Mouse (Mus musculus) cerebellum, adult 9-10 months (tissue): Measurements from ENCODE around the gene Zfp706.
"Not testable (repeated sequence)": the region's sequence is repeated elsewhere in the genome, so short reads cannot be mapped to it uniquely, and the experiment has no call there.

Experiments used
- DNase-seq: peaks from one replicate; pipeline ENCODE4 v3.0.0; 2022

Gene Zfp706

GRCm38 (mm10) chr15:37007959-37008419 lies 416 bp upstream of the Zfp706 start:
- DNase-seq: no peak

GRCm38 (mm10) chr15:37006475-37007164 lies 953 bp downstream of the Zfp706 start:
- DNase-seq: peak; percentile 52

DNA sequence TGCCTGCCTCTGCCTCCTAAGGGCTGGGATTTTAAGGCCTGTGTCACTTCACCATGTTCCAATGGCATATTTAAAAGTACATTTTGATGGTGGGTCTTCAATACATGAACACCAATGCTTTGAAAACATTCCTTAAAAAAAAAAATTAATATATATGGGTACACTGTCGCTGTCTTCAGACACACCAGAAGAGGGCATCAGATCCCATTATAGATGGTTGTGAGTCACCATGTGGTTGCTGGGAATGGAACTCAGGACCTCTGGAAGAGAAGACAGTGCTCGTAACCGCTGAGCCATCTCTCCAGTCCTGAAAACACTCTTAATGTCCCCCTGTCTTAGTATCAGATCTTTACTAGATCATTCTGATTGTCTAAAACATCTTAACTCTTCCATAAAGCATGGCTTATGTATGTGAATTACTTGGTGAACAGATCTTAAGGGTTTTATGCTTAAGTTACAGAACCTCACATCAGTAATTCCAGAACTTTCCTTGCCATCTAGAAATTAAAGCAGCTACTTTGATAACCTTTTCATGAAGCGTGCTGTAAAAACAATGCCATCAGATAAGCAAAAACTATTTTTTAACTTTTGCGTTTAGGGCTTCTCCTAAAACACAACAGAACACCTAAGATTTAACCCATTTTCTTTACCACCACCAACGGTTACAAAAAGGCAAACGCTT lies 1.6 kb downstream of the Zfp706 start:
- DNase-seq: no peak

GRCm38 (mm10) chr15:37004858-37005257 lies 2.7 kb downstream of the Zfp706 start:
- no peak for DNase-seq

GRCm38 (mm10) chr15:37002276-37002675 lies 5.3 kb downstream of the Zfp706 start:
- DNase-seq: no peak

GRCm38 (mm10) chr15:36999602-37000001 lies 8.0 kb downstream of the Zfp706 start:
- not testable (repeated sequence) for DNase-seq

DNA sequence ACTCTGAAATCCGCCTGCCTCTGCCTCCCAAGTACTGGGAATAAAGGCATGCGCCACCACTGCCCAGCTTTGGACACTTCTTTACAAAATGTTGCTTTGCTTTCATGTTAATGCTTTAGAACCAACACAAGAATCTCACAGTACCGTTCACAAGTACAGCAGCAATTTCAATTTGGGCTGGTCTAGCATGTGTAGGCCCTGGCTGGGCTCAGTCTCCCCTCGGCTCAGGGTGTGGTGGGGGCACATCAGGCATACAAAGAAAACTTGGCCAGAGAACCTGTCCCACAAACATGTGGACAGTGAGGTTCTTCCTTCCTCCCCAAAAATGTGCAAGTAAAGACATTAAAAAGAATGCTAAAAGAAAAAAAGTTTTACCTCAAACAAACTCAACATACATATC lies 12.4 kb downstream of the Zfp706 start:
- DNase-seq: no peak

DNA sequence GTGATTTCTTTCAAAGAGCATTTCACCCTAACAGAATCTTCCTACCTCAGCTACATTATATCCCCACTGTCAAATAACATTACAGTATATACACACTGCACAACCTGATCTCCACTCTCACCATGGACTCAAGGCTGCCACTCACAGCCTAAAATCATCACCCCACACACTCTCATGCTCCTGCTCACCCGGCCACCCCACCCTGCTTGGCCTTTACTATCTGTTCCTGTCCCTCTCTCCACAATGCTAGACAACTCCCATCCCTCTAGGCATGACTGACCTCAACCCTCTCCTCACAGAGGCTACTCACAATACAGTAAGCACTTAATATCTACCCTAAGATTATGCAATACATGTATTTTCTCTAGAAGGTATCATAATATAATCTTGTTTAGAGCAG lies 12.9 kb downstream of the Zfp706 start:
- DNase-seq: no peak

- DNase-seq: no peak
These were observed 14.0 kb downstream of the Zfp706 start for GRCm38 (mm10) chr15:36993435-36994178.

DNA sequence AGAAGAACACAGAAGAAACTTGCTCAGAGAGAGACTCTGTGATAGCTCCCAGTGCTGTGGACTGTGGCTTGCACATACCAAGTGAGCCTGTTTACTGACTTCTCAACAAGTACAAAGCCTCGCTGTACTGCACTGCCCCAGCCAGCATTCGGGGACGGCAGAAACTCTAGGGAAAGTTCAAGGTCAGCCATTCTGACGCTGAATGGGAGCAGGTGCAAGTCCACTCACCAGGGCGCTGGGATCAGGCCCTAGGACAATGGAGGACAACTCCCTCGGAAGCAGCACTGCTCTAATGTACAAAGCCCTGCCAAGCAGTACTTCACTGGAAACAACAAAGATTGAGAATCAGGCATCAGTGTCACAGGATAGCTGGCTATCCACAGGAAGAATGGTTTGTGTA lies 16.2 kb downstream of the Zfp706 start:
- DNase-seq: no peak

DNA sequence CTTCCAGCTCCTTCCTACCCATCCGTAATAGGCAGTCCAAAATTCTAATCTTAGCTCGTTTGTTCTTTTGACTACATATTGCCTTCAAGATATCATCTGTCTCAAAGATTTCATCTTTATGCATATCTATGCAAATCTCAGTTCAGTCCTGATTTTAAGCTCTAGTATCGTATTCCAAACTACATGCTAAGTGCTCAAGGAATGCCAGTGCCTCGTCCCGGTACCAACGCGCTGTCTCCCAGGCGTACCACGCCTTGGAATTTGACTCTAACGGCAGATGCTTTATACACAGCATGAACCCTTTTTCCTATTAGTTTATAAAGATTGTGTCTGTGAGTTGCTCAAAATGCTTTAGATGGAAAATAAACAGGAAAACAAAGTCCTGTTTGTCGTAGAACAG lies 17.7 kb downstream of the Zfp706 start:
- no peak for DNase-seq

DNA sequence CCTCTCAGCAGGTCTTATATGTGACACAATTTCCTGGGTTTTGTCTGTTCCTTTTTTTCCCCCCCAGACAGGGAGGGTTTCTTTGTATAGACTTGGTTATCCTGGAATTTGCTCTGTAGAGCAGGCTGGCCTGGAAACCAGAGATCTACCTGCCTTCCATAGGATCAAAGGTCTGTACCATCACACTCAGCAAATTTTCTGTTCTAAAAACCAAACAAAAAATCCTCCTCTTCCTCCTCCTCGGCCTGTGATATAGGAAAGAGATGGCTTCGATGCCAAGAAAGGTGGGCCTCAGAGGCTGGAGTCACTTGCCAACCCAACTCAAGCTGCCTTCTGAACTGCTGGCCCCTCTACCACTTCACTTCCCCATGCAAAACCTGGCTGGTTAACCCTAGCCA lies 18.9 kb downstream of the Zfp706 start:
- DNase-seq: no peak

GRCm38 (mm10) chr15:36987976-36988717 lies 19.4 kb downstream of the Zfp706 start:
- no peak for DNase-seq

DNA sequence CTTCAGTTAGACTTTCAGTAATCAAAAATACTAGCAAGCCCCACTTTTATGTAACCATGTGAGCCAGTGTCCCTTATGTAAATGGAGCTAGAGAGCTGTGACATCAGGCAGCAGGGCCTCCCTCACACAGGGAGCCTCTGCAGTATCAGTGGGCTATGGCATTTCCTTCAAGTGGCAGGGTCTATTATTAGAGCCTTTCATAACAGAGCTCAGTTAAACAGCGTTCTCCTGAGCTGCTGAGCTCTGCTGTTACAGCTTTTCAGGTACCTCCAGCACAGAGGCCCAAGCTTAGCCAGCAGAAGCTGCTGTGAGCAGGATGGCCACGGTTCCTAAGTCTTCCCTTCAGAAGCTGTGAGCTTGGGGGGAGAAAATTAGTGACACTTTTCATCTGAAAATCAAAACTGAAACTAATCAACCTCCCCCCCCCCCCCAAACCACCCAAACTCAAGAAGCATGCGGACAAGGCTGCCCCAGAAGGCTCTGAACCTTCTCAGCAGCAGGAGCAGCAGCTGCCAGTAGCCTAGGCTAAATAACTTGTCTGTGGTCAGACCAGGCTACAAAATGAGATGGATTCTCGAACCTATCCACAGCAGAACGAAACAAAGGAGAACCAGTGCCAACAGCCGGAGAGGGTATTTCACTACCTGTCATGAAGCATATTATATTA lies 20.2 kb downstream of the Zfp706 start:
- no peak for DNase-seq

DNA sequence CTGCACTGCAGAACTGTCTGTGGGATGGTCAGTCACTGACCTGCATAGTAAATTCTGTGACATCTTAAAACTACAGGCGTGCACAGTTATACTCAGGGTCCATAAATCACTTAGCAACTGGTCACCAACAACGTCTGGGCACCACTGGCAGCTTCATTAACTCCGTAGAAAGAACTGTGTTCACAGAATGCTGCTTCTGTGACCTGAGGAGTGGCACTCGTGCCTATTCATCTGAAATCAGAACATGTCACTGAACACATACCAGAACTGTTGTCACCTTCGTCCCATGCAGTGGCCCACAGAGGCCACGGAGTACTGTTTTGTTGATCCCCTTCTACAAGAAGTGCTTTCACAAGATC lies 22.0 kb downstream of the Zfp706 start:
- DNase-seq: no peak

DNA sequence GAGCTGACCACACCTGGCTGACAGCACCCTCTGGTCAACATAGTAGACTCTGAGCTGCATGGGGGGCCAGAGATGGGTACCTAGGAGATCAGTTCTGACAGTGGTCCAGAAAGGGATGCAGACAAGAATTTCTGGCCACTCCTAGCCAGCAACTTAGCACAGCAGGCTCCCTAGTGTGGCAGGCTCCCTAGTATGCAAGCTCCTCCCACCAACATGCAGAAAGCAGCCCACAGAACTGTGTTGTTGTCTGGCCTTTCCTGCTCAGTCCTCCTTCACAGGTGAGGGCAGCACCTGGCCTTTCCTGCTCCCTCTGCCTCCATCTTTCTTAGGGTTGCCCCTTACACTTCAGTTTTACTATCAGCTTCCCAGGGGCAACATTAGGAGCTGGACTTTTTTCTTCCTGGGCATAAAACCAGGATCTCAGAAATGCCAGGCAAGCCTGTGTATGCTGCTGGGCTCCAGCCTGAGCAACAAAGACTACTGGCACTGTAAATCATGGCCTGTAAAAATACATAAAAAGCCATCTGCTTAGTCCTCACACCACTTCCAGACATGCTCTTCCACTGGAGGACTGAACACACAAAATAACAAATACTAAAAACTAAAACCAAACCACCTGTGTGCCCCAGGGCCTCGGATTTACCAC lies 22.5 kb downstream of the Zfp706 start:
- DNase-seq: no peak

DNA sequence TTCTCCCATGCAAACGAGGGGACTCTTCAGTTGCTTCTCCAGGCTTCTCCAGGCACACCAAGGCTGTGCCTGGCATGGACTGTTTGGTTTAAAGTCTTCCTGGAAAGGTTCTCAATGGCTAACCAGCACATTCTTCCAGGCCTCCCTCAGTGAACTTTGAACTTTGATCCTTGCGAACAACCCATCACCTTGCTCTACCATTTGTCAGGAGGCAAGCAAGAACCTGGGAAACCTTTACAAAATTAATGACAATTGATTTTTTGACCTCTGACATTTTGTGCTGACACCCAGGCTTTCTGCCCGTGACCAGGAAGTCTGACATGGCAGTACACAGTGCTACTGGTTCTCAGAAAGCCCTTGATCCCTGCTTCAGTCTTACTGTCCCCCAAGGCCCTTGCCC lies 24.1 kb downstream of the Zfp706 start:
- DNase-seq: no peak

DNA sequence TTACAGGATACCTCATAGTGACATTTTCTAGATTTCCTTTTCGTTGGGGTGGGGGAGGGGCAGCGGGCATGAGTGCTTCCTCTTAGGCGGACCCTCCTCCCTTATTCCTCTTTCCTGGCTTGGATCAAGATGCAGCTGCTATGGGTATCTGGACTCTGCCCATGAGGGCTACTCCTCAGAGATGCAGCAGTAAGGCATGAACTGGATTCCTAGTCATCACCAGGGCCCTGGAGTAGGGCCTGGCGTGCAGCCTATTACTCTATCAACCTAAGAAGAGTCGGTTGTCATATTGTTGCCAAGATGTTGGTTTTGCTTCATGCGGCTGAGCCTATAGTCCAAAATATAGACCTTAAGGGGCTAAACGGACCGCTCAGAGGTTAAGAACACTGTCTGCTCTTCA lies 27.3 kb downstream of the Zfp706 start:
- peak; percentile 60 for DNase-seq

DNA sequence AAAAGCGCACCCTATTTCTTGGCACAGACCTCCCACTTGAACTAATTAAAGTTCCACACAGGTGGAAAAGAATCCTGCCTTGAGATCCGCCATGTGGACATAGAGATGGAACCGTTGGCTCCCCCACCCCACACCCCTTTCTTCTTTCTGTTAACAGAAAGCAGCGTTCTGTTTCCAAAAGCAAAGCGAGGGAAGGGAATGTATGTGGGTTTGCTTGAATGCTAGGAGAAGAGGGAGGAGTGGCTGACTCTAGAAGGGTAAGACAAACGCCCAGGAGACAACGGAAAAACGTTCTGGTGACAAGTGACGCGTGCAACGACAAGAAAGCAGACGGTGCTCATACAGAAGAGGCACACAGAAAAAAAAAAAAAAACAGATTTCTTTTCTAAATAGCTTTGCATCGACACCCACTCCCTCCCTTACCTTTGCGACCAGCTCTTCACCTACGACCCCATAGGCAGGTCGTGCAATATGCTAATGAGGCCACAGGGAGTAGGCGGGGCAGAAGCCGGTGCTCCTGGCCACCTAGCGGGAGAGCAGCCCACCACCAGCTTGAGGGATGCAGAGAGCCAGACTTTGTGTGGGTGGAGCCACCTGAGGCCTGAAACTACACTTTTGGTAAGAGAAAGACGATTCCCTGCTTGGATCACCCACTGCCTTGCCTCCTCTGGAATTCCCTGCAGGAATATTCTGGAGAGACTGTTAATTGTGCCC lies 27.9 kb downstream of the Zfp706 start:
- peak; percentile 74 for DNase-seq

- DNase-seq: no peak
These were observed 28.4 kb downstream of the Zfp706 start for GRCm38 (mm10) chr15:36979159-36979487.

DNA sequence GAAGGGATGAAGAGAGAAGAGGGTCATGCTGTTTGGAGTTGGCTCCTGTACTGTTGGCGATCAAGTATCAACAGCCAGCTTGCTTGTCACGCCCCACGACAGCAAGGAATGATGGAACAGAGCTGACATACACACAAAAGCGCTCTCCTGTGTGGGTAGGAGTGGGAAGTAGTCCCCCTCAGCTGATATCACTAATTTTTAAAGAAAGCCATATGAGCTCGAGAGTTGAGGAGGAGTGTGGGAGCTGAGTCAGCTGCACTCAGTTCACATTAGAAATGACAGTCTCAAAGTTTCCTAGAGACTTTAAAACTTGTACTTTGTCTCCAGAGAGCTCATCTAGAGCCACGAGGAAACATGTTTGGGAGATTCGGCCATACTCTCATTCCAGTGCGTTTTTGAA lies 29.8 kb downstream of the Zfp706 start:
- DNase-seq: no peak

GRCm38 (mm10) chr15:36975690-36976089 lies 31.9 kb downstream of the Zfp706 start:
- no peak for DNase-seq
